Mouse (Mus musculus) embryonic stem cell, embryonic (primary cell): ENCODE measurements around the gene AA467197.

Source experiments
- CTCF ChIA-PET, 4 experiments: fragments of 300-600 bp in 2 of 4; fragments of 350-600 bp in 2 of 4; sonication (Branson Sonifier 250); formaldehyde crosslinking; loops; one replicate each; lab custom pipeline; 2022; ENCODE audit warnings: inconsistent platforms in 2 of 4; lab: Charles Lee
- POLR2A ChIA-PET, 4 experiments: fragments of 300-600 bp in 2 of 4; fragments of 350-600 bp in 2 of 4; sonication (Branson Sonifier 250); formaldehyde crosslinking; loops; one replicate each; lab custom pipeline; 2022; ENCODE audit warnings: antibody characterized with exemption in 4 of 4, inconsistent platforms in 1 of 4; lab: Charles Lee

The AA467197 gene

DNA sequence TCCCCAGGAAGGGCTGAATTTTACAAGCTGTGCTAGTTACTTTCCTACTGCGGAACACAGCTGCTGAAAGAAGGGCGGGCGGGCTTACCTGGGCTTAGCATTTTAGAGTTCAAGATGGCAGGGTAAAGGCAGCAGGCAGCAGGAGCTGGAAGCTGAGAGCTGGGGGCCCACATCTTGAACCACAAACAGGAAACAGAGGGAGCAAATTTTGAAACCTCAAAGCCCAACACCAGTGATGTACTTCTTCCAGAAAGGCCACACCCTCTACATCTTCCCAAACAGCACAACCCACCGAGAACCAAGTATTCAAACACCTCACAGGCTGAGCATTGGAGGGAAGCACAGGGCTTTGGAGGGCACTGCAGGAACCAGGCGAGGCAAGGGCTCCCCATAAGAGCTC is 36.1 kb downstream of the AA467197 start:
- ChIA-PET POLR2A (interaction anchor here in 2 of 4 experiments (0.6 to 1.2 kb wide), 3 partner anchors 15 to 800 kb away, joined by 3 to 6 read pairs (median 3); no protein-coding TSS in a partner anchor), CTCF (interaction anchor here in 1 of 4 experiments (1.0 kb wide), 1 partner anchor 292 kb away, joined by 3 read pairs; no protein-coding TSS in a partner anchor)

- ChIA-PET CTCF (interaction anchor here in 1 of 4 experiments (0.6 kb wide), 1 partner anchor 225 kb away, joined by 3 read pairs; no protein-coding TSS in a partner anchor), POLR2A (no interaction called here)
Observed at GRCm38 (mm10) chr2:122675126-122675525, 38.3 kb downstream of the AA467197 start.

- POLR2A ChIA-PET = no interaction called here
- CTCF ChIA-PET = no interaction called here
Observed at GRCm38 (mm10) chr2:122681379-122682137, 44.8 kb downstream of the AA467197 start.

GRCm38 (mm10) chr2:122682520-122682919 is 45.7 kb downstream of the AA467197 start:
- CTCF ChIA-PET = interaction anchor here in 1 of 4 experiments (0.6 kb wide), 1 partner anchor 302 kb away, joined by 10 read pairs; no protein-coding TSS in a partner anchor

GRCm38 (mm10) chr2:122683641-122684040 is 46.9 kb downstream of the AA467197 start:
- ChIA-PET POLR2A (interaction anchor here in 2 of 4 experiments (0.5 to 1.0 kb wide), 2 partner anchors 20 to 110 kb away, joined by 3 to 7 read pairs; no protein-coding TSS in a partner anchor), CTCF (no interaction called here)

More at GRCm38 (mm10) chr2:122682520-122682919, 45.7 kb downstream of the AA467197 start:
- POLR2A ChIA-PET = interaction anchor here in 1 of 4 experiments (1.0 kb wide), 1 partner anchor 111 kb away, joined by 3 read pairs; no protein-coding TSS in a partner anchor

DNA sequence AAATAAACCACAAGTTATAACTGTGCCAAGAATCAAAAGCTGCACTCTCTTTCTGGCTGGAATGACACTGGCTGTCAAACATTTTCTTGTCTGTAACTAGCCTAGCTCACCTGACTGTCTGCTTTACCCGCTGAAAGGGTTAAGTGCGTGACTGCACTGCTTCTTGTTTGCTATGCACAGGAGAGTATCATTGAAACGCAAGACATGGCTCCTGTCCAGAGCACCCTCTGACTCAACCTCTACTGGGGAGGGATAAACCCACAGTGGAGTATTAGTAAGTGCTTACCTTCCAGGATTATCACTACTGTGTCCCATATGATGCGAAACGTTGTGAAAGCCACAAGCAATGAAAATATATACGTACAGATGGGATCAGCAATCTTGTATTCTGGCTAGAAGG is 49.9 kb downstream of the AA467197 start:
- ChIA-PET CTCF (no interaction called here), POLR2A (no interaction called here)
